Mouse (Mus musculus): ENCODE results near the gene Cxcl17. TPM values are rescaled to one million over a fixed set of nuclear protein-coding genes. Genes with fewer than 3 reads are reported as not detected.

The Cxcl17 gene
- polyA plus RNA-seq, 1 experiment from 2014 or later = 0.73 TPM

Other genes starting within 250 kb of the Cxcl17 start
- 2.0 and 2.2 TPM in 2 replicates for gene Pou2f2, start 233.2 kb downstream of the Cxcl17 start, polyA plus RNA-seq (2015; fragmentation: Nextera tagmentation; extraction: Ambion mirVana)
- gene Dedd2, start 192.3 kb downstream of the Cxcl17 start, polyA plus RNA-seq (2015; fragmentation: Nextera tagmentation; extraction: Ambion mirVana) = 10.2 and 10.5 TPM in 2 replicates
- gene Zfp526, start 191.5 kb downstream of the Cxcl17 start, polyA plus RNA-seq (2015; fragmentation: Nextera tagmentation; extraction: Ambion mirVana) = 2.3 and 2.8 TPM in 2 replicates
- gene Gsk3a, start 175.0 kb downstream of the Cxcl17 start, polyA plus RNA-seq (2015; fragmentation: Nextera tagmentation; extraction: Ambion mirVana) = 11.9 and 13.0 TPM in 2 replicates
- 25.6 and 26.6 TPM in 2 replicates for gene Erf, start 162.1 kb downstream of the Cxcl17 start, polyA plus RNA-seq (2015; fragmentation: Nextera tagmentation; extraction: Ambion mirVana)
- gene Cic, start 145.2 kb downstream of the Cxcl17 start, polyA plus RNA-seq (2015; fragmentation: Nextera tagmentation; extraction: Ambion mirVana) = 40.9 and 43.6 TPM in 2 replicates
- gene Pafah1b3, start 114.9 kb downstream of the Cxcl17 start, polyA plus RNA-seq (2015; fragmentation: Nextera tagmentation; extraction: Ambion mirVana) = 281 and 307 TPM in 2 replicates
- gene Prr19, start 111.5 kb downstream of the Cxcl17 start, polyA plus RNA-seq (2015; fragmentation: Nextera tagmentation; extraction: Ambion mirVana) = 0.91 and 1.1 TPM in 2 replicates
- 1.5 and 1.9 TPM in 2 replicates for gene Tmem145, start 106.8 kb downstream of the Cxcl17 start, polyA plus RNA-seq (2015; fragmentation: Nextera tagmentation; extraction: Ambion mirVana)
- gene Megf8, start 95.7 kb downstream of the Cxcl17 start, polyA plus RNA-seq (2015; fragmentation: Nextera tagmentation; extraction: Ambion mirVana) = 18.1 and 19.5 TPM in 2 replicates
- 0.92 TPM in 1 of 2 replicates, not detected in the other for gene Cnfn, start 43.2 kb downstream of the Cxcl17 start, polyA plus RNA-seq (2015; fragmentation: Nextera tagmentation; extraction: Ambion mirVana)
- 11.5 and 11.8 TPM in 2 replicates for gene Lipe, start 14.2 kb downstream of the Cxcl17 start, polyA plus RNA-seq (2015; fragmentation: Nextera tagmentation; extraction: Ambion mirVana)
- gene Ceacam1, start 64.7 kb upstream of the Cxcl17 start, polyA plus RNA-seq (2015; fragmentation: Nextera tagmentation; extraction: Ambion mirVana) = 0.54 and 0.74 TPM in 2 replicates
- 0.06 TPM in 1 of 2 replicates, not detected in the other for gene Ceacam2, start 127.0 kb upstream of the Cxcl17 start, polyA plus RNA-seq (2015; fragmentation: Nextera tagmentation; extraction: Ambion mirVana)
- gene Erich4, start 203.0 kb upstream of the Cxcl17 start, polyA plus RNA-seq (2015; fragmentation: Nextera tagmentation; extraction: Ambion mirVana) = not detected in 2 replicates
- gene Dmac2, start 206.5 kb upstream of the Cxcl17 start, polyA plus RNA-seq (2015; fragmentation: Nextera tagmentation; extraction: Ambion mirVana) = 37.3 and 39.6 TPM in 2 replicates
- 4.3 and 5.1 TPM in 2 replicates for gene B3gnt8, start 213.8 kb upstream of the Cxcl17 start, polyA plus RNA-seq (2015; fragmentation: Nextera tagmentation; extraction: Ambion mirVana)
- gene Bckdha, start 246.1 kb upstream of the Cxcl17 start, polyA plus RNA-seq (2015; fragmentation: Nextera tagmentation; extraction: Ambion mirVana) = 61.6 and 65.0 TPM in 2 replicates
- gene Exosc5, start 246.3 kb upstream of the Cxcl17 start, polyA plus RNA-seq (2015; fragmentation: Nextera tagmentation; extraction: Ambion mirVana) = 73.1 and 73.4 TPM in 2 replicates

Data from limb, embryonic 13.5 days (tissue).